Mouse (Mus musculus) hindbrain, postnatal 0 days (tissue): ENCODE results near the gene Map4k1. TPM values are rescaled to one million over a fixed set of nuclear protein-coding genes. Genes with fewer than 3 reads are reported as not detected.

Source experiments
- ATAC-seq: fragments of 200-750 bp; cut with Nextera tagmentation; 2 replicates; pipeline ENCODE4 v1.8.0; 2017; ENCODE audit warnings: mild to moderate bottlenecking, moderate TSS enrichment, moderate library complexity
- DNase-seq: peaks from one replicate; pipeline ENCODE4 v3.0.0-alpha.2; 2015; ENCODE audit warnings: low spot score
- H3K27ac ChIP-seq: fragments of 300-500 bp; sonication (generic); 2 replicates; pipeline ENCODE4 v1.5.1; 2014; ENCODE audit warnings: mild to moderate bottlenecking
- H3K27me3 ChIP-seq: fragments of 300-500 bp; sonication (generic); 2 replicates; pipeline ENCODE4 v1.6.1; 2014; ENCODE audit warnings: low read length, mixed read lengths; ENCODE audit not compliant: insufficient read depth
- H3K36me3 ChIP-seq: fragments of 300-500 bp; sonication (generic); 2 replicates; pipeline ENCODE4 v1.6.1; 2014; ENCODE audit warnings: low read length, mixed read lengths; ENCODE audit not compliant: insufficient read depth
- H3K4me1 ChIP-seq: fragments of 300-500 bp; sonication (generic); 2 replicates; pipeline ENCODE4 v1.6.1; 2014; ENCODE audit warnings: antibody characterized with exemption, low read length, mixed read lengths; ENCODE audit not compliant: insufficient read depth
- H3K4me2 ChIP-seq: fragments of 300-500 bp; sonication (generic); 2 replicates; pipeline ENCODE4 v1.6.1; 2014; ENCODE audit warnings: low read depth, mild to moderate bottlenecking, low read length, moderate library complexity, mixed read lengths
- H3K4me3 ChIP-seq: fragments of 300-500 bp; sonication (generic); 2 replicates; pipeline ENCODE4 v1.5.1; 2014; ENCODE audit warnings: low read length
- H3K9ac ChIP-seq: fragments of 300-500 bp; sonication (generic); replicated peaks from 2 replicates; pipeline ENCODE4 v1.6.1; 2014; ENCODE audit warnings: mild to moderate bottlenecking, low read length, moderate library complexity, mixed read lengths
- H3K9me3 ChIP-seq: fragments of 300-500 bp; sonication (generic); 2 replicates; pipeline ENCODE4 v1.6.1; 2016; ENCODE audit warnings: low read length, mixed read lengths
- CTCF ChIP-seq: IDR thresholded peaks from 2 replicates; pipeline ENCODE4 v1.5.1; 2016; ENCODE audit warnings: antibody characterized with exemption, control low read depth, low read depth
- WGBS: fragments of 180-500 bp; shearing (Covaris S2); extraction: QIAGEN DNeasy Blood & Tissue Kit; methylation state at CpG from one replicate; pipeline ENCODE4 v1.1.7; 2014; 5-methylcytosine and 5-hydroxymethylcytosine counted together
- polyA plus RNA-seq: library from polyadenylated mRNA; unstranded; fragments of >200 nt; fragmentation: Nextera tagmentation; extraction: Ambion mirVana; gene quantifications from 2 replicates; pipeline ENCODE4 v1.2.1, GENCODE M21; 2015
- total RNA-seq: library from RNA; depleted of rRNA; stranded (reverse); fragments of >200 nt; gene quantifications from 2 replicates; pipeline ENCODE4 v1.2.3, GENCODE M21; 2014

The Map4k1 gene
- total and polyA plus RNA-seq, 2 experiments from 2014 or later: 5.8 to 15.0 TPM

DNA sequence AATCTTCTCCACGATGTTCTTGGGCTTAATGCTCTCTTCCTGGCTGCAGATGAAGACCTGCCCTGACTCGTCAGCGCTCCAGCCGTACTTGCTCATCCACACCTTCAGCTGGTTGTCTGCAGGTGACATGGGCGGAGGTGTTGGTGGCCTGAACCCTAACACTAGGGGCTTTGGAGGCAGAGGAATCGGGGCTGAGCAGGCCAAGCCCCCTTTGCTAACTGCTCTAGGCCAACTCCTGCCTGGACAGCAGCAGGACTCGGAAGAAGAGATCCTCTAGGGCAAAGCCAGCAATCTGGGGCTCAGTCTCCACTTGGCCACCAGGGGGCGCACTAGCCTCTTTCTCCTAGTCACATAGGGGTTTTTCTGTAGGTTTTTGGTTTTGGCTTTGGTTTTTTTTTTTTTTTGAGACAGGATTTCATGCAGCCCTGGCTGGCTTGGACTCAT lies 9.3 kb upstream of the Map4k1 start:
- Histone ChIP-seq H3K36me3 (peaks cover 38% of the 10 kb centered on the region; the same call in 1 of the 2 replicates), H3K27ac (no peak overlapping the region), H3K4me1 (no peaks in the 10 kb centered on the region), H3K9me3 (no peaks in the 10 kb centered on the region), H3K4me3 (no peak overlapping the region), H3K9ac (no peak overlapping the region), H3K4me2 (no peak overlapping the region), H3K27me3 (no peaks in the 10 kb centered on the region)
- peak; percentile 22; the same call in 1 of the 2 replicates for ATAC-seq
- TF ChIP-seq CTCF: peak; percentile 86
- WGBS: 71% methylated on average over 8 of the region's 8 CpGs
- DNase-seq: peak; percentile 78

DNA sequence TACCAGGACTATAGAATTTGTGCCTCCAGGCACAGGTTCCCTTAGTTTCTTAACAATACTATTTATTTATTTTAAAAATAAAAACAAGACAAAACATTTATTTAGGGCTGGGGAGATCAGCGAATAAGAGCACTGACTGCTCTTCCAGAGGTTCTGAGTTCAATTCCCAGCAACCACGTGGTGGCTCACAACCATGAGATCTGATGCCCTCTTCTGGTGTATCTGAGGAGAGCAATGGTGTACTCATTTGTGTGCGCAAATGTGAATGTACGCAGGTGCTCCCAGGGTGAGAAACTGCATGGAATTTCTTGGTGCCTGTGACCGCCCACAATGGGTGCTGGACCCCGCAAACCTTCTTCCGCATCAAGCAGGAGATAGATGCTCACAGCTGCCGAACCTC lies 8.8 kb upstream of the Map4k1 start:
- Histone ChIP-seq H3K9me3 (no peaks in the 10 kb centered on the region), H3K9ac (no peak overlapping the region), H3K27me3 (no peaks in the 10 kb centered on the region), H3K4me2 (no peak overlapping the region), H3K4me3 (no peak overlapping the region), H3K4me1 (no peaks in the 10 kb centered on the region), H3K27ac (no peak overlapping the region), H3K36me3 (peaks cover 42% of the 10 kb centered on the region; the same call in 1 of the 2 replicates)
- ATAC-seq (no peak), DNase-seq (no peak)
- 80% methylated on average over 8 of the region's 8 CpGs for WGBS
- peak; percentile 30; the same call in 1 of the 2 replicates for TF ChIP-seq CTCF

GRCm38 (mm10) chr7:28977556-28977955 lies 4.3 kb upstream of the Map4k1 start:
- Histone ChIP-seq H3K9ac (no peak overlapping the region), H3K4me2 (no peak overlapping the region), H3K4me1 (peaks cover 3% of the 10 kb centered on the region; the same call in 1 of the 2 replicates), H3K9me3 (no peaks in the 10 kb centered on the region), H3K4me3 (no peak overlapping the region), H3K36me3 (peaks cover 43% of the 10 kb centered on the region), H3K27me3 (no peaks in the 10 kb centered on the region), H3K27ac (no peak overlapping the region)
- no peak for ATAC-seq
- no peak for DNase-seq
- no peak for TF ChIP-seq CTCF
- WGBS: 87% methylated on average over 9 of the region's 9 CpGs

- TF ChIP-seq CTCF: no peak
- 15% methylated on average over 19 of the region's 19 CpGs for whole genome bisulfite sequencing
- Histone ChIP-seq H3K9ac (peak overlapping the region; percentile 39), H3K36me3 (peaks cover 17% of the 10 kb centered on the region), H3K4me3 (peak overlapping the region; percentile 76), H3K27ac (peak overlapping the region; percentile 55), H3K9me3 (no peaks in the 10 kb centered on the region), H3K4me2 (peak overlapping the region; percentile 60), H3K27me3 (no peaks in the 10 kb centered on the region), H3K4me1 (peaks cover 4% of the 10 kb centered on the region; the same call in 1 of the 2 replicates)
- ATAC-seq: peak; percentile 61
- DNase-seq: peak; percentile 9
Measured at GRCm38 (mm10) chr7:28982274-28983013, 594 bp downstream of the Map4k1 start.

DNA sequence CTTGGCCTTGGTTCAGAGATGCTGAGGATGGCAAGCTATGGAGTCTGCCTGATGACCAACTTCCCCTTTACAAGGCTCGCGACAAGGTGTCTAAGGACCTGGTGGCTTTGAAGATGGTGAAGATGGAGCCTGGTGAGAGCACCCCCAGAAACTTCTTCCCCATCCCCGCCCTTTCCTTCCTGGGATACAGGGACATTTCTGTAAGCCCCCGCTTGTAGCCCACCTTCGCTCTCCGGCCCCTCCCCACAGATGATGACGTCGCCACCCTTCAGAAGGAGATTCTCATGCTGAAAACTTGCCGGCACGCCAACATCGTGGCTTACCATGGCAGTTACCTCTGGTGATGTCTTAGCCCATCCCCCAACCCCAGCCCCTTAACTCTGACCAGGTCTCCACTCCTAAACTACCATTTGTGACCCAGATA lies 1.3 kb downstream of the Map4k1 start:
- no peak overlapping the region for H3K4me2 ChIP-seq
- no peak for TF ChIP-seq CTCF

DNA sequence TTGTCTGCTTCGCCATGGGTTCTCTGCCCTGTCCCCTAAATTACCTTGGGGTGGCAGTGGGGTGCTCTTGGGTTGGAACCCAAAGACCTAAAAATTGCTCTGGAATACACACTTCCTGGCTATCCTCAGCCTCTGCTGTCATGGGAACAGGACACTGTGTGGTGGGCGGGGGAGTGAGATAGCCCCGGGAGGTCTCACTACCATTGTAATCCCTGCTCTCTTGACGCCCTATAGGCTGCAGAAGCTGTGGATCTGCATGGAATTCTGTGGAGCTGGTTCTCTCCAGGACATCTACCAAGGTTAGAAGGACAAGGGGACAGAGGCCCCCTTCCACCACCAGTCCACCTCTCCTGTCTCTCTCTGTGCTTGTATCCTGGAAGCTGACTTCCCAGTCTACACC lies 2.0 kb downstream of the Map4k1 start:
- no peak overlapping the region for H3K4me3 ChIP-seq
- H3K27ac ChIP-seq: no peak overlapping the region
- ATAC-seq (no peak), DNase-seq (no peak)
- H3K36me3 ChIP-seq: peaks cover 4% of the 10 kb centered on the region; the same call in 1 of the 2 replicates
- no peak for TF ChIP-seq CTCF
- H3K27me3 ChIP-seq: no peaks in the 10 kb centered on the region
- peaks cover 4% of the 10 kb centered on the region; the same call in 1 of the 2 replicates for H3K4me1 ChIP-seq
- H3K9ac ChIP-seq: no peak overlapping the region
- H3K4me2 ChIP-seq: no peak overlapping the region
- no peaks in the 10 kb centered on the region for H3K9me3 ChIP-seq
- 69% methylated on average over 4 of the region's 4 CpGs for WGBS

More for the DNA sequence above, 1.3 kb downstream of the Map4k1 start:
- Histone ChIP-seq H3K27me3 (no peaks in the 10 kb centered on the region), H3K36me3 (peaks cover 10% of the 10 kb centered on the region), H3K9me3 (no peaks in the 10 kb centered on the region), H3K27ac (no peak overlapping the region), H3K4me3 (no peak overlapping the region), H3K9ac (no peak overlapping the region), H3K4me1 (peaks cover 4% of the 10 kb centered on the region; the same call in 1 of the 2 replicates)
- DNase-seq (no peak), ATAC-seq (no peak)
- WGBS: 78% methylated on average over 11 of the region's 11 CpGs

DNA sequence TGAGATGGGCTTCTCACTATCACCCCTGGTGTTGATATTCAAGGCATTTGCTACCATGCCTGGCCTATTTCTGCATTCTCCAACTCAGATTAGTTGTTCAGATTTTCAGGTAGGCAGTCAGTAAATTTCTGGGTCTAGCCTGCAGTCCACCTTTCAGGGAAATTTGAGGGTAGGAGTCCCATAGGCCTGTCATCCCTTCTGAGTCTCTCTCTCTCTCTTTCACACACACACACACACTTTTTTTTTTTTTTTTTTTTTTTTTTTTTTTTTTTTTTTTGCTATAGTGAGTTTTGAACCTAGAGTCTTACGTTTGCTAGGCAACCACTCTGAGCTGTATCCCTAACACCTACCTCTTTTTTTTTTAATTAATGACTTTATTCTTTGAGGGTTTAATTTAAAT lies 2.6 kb downstream of the Map4k1 start:
- Histone ChIP-seq H3K9me3 (no peaks in the 10 kb centered on the region), H3K4me2 (no peak overlapping the region), H3K9ac (no peak overlapping the region), H3K36me3 (no peaks in the 10 kb centered on the region), H3K27ac (no peak overlapping the region), H3K4me3 (no peak overlapping the region), H3K27me3 (no peaks in the 10 kb centered on the region), H3K4me1 (peaks cover 4% of the 10 kb centered on the region; the same call in 1 of the 2 replicates)
- no peak for TF ChIP-seq CTCF
- ATAC-seq (no peak), DNase-seq (no peak)
- WGBS: 96% methylated on average over 1 of the region's 1 CpGs
